Mouse (Mus musculus) kidney, embryonic 16.5 days (tissue): ENCODE measurements around the gene Samd14. TPM values are rescaled to one million over a fixed set of nuclear protein-coding genes. Genes with fewer than 3 reads are reported as not detected.

Experiments
- ATAC-seq: fragments of 200-750 bp; cut with Nextera tagmentation; 2 replicates; pipeline ENCODE4 v1.8.0; 2017; ENCODE audit warnings: moderate TSS enrichment; ENCODE audit not compliant: low FRiP score, low TSS enrichment
- H3K27ac ChIP-seq: fragments of 300-500 bp; sonication (generic); 2 replicates; pipeline ENCODE4 v1.5.1; 2014; ENCODE audit warnings: low read length
- H3K27me3 ChIP-seq: fragments of 300-500 bp; sonication (generic); 2 replicates; pipeline ENCODE4 v1.6.1; 2014; ENCODE audit warnings: low read length, control low read depth, mixed read lengths; ENCODE audit not compliant: insufficient read depth
- H3K36me3 ChIP-seq: fragments of 300-500 bp; sonication (generic); 2 replicates; pipeline ENCODE4 v1.6.1; 2014; ENCODE audit warnings: low read length, control low read depth, mixed read lengths; ENCODE audit not compliant: insufficient read depth
- H3K4me1 ChIP-seq: fragments of 300-500 bp; sonication (generic); 2 replicates; pipeline ENCODE4 v1.6.1; 2014; ENCODE audit warnings: low read length, control low read depth, mixed read lengths; ENCODE audit not compliant: insufficient read depth
- H3K4me2 ChIP-seq: fragments of 300-500 bp; sonication (generic); replicated peaks from 2 replicates; pipeline ENCODE4 v1.6.1; 2014; ENCODE audit warnings: low read depth, low read length
- H3K4me3 ChIP-seq: fragments of 300-500 bp; sonication (generic); 2 replicates; pipeline ENCODE4 v1.5.1; 2014; ENCODE audit warnings: mild to moderate bottlenecking, low read length
- H3K9ac ChIP-seq: fragments of 300-500 bp; sonication (generic); replicated peaks from 2 replicates; pipeline ENCODE4 v1.6.1; 2014; ENCODE audit warnings: low read length
- H3K9me3 ChIP-seq: fragments of 300-500 bp; sonication (generic); 2 replicates; pipeline ENCODE4 v1.6.1; 2016; ENCODE audit warnings: low read length, control low read depth
- WGBS: fragments of 180-500 bp; shearing (Covaris S2); extraction: QIAGEN DNeasy Blood & Tissue Kit; methylation state at CpG from one replicate; pipeline ENCODE4 v1.1.7; 2014; 5-methylcytosine and 5-hydroxymethylcytosine counted together
- polyA plus RNA-seq: library from polyadenylated mRNA; unstranded; fragments of >200 nt; fragmentation: Nextera tagmentation; extraction: Ambion mirVana; gene quantifications from 2 replicates; pipeline ENCODE4 v1.2.1, GENCODE M21; 2015

The Samd14 gene
- polyA plus RNA-seq, 1 experiment from 2014 or later, result 19.2 TPM

DNA sequence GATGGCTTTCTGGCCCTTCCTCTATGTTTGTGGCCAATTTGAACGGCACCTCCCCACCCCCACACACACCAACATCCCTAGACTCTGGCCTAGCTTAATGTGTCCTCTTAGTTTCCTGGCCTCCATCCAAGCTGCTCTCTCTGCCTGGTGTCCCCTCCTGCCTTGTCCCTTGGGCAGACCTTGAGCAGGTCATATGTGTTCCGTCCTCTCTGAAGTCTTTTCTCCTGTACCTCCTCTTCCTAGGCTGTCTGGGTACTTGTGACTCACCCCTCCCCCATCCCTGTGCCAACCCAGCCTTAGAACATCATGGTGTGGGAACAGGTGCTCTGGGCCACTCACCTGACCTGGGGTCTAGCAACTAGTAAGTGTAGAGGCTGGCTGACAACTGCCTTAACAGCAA, 34.7 kb upstream of the Samd14 start:
- Histone ChIP-seq H3K4me1 (no peaks in the 10 kb centered on the region), H3K27ac (no peak overlapping the region), H3K36me3 (no peaks in the 10 kb centered on the region), H3K4me3 (no peak overlapping the region), H3K9me3 (no peaks in the 10 kb centered on the region), H3K4me2 (no peak overlapping the region), H3K9ac (no peak overlapping the region), H3K27me3 (no peaks in the 10 kb centered on the region)
- 60% methylated on average over 2 of the region's 2 CpGs for WGBS
- ATAC-seq, result no peak

DNA sequence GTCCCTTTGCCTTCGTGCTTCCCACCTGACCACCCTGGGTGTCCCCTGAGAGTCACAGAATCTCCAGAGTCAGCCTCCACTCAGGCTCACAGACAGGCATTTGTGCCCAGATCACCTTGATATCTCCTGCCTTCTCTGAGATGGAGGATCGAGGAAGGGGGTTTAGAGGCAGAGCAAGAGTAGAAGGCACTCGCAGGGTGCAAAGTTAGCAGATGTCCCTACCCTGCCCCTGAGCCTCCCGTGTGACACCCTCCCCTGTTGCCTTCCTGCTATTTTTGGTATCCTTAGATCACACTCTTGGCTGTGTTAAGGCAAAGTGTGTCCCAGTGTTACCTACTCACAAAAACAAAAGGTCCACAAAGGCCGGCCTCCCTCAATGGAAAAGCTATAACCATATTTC, 33.5 kb upstream of the Samd14 start, which contains the start of gene Sgca:
TSS of gene Sgca (minus strand) at position 129 of the 400 bp plus-strand sequence.
- Histone ChIP-seq H3K4me1 (no peaks in the 10 kb centered on the region), H3K27ac (no peak within 1 kb of the TSS), H3K4me3 (no peak within 1 kb of the TSS), H3K9me3 (no peaks in the 10 kb centered on the region), H3K36me3 (no peaks in the 10 kb centered on the region), H3K4me2 (no peak within 1 kb of the TSS), H3K27me3 (no peaks in the 10 kb centered on the region), H3K9ac (no peak within 1 kb of the TSS)
- WGBS, result 68% methylated on average over 5 of the region's 5 CpGs
- ATAC-seq, result no peak

DNA sequence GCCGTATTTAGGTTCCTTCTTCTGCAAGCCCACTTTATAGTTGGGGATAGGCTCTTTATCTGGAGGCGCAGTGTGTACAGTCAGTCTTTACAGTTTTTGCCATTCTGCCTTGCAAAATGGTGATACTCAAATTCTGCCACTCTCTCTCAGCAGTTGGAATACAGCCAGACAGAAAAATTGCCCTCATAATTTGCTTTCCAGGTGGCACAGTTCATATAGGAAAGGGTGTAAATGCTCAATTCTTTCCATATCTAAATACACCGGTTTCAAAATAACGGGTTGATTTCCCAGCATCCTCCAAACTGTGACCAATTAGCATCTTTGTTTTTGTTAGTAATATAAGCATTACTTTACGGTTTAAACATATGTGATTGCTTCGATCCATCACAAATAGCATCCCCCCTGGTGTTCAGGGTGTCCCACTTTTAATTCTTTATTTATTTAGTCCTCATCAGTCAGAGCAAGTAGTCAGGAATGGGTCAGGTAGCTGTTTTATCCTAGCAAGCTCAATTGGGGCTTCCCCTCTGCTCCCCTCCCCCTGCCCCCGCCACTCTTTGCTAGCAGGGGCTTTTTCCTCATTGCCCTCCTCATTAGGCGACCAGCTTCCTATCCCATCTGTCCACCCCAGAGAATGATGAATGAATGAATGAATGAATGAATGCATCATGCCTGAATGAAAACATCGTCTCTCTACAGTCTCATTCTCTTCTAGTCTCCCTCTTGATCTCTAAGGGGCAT, 31.3 kb upstream of the Samd14 start:
- Histone ChIP-seq H3K4me2 (peak overlapping the region; percentile 45), H3K36me3 (no peaks in the 10 kb centered on the region), H3K27ac (no peak overlapping the region), H3K9me3 (no peaks in the 10 kb centered on the region), H3K9ac (no peak overlapping the region), H3K4me1 (no peaks in the 10 kb centered on the region), H3K4me3 (no peak overlapping the region), H3K27me3 (no peaks in the 10 kb centered on the region)
- ATAC-seq, result no peak
- WGBS, result 48% methylated on average over 9 of the region's 9 CpGs

DNA sequence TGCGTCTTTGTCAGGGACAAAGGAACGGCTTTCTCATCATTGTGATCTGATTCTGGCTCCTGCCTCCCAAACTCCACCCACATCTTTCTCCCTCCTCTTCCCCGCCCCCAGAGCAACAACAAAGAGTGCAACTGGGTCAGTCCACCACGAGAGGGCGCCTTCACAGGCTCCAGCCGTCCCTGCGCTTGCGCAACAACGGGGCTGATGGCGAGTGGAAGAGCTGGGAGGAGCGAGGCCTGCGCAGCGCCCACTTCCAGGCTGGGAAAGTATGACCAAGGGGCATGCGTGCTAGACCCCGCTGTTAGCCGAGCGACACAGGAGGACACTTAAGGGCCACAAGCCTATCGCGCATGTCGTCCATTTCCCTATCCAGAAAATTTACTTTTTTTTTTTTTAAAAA, 30.7 kb upstream of the Samd14 start:
- WGBS, result 0% methylated on average over 20 of the region's 20 CpGs
- no peaks in the 10 kb centered on the region for H3K36me3 ChIP-seq
- no peaks in the 10 kb centered on the region for H3K4me1 ChIP-seq
- H3K9me3 ChIP-seq, result no peaks in the 10 kb centered on the region
- peak; percentile 95 for ATAC-seq
- H3K4me3 ChIP-seq, result peak overlapping the region; percentile 16
- no peak overlapping the region for H3K27ac ChIP-seq
- peak overlapping the region; percentile 45 for H3K4me2 ChIP-seq
- peak overlapping the region; percentile 9; the same call in 1 of the 2 replicates for H3K9ac ChIP-seq
- no peaks in the 10 kb centered on the region for H3K27me3 ChIP-seq

DNA sequence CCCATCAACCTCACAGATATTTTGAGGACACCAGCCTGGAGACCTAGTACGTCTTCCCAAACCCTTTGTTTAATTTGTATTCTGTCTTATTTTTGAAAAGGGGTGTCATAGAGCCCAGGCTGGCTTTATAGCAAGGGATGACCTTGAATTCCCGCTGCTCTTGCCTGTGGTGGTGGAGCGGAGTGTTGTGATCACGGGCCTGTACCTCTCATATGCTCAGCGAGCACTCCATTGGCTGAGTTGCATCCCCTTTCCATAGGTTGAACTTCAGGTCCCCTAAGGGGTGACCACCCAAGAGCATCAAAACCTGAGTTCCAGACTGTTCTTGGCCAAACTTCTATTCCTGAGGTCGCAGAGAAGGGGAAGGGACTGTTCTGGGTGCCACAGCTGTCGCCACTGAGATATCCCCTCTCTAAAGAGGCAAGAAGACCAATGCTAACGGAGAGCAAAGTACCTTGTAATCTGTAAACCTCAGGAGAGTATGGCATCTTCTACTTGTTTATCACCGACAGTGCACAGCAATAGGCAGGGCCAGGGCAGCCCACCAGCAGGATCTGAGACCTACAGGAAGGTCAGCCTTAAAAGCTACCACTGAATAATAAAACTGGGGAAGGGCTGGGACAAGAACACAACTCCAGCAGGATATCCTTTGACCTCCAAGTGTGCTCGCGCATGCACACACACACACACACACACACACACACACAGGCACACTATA, 30.1 kb upstream of the Samd14 start:
- peak; percentile 24 for ATAC-seq
- Histone ChIP-seq H3K27ac (no peak overlapping the region), H3K9ac (peak overlapping the region; percentile 9), H3K9me3 (no peaks in the 10 kb centered on the region), H3K4me1 (no peaks in the 10 kb centered on the region), H3K27me3 (no peaks in the 10 kb centered on the region), H3K4me2 (peak overlapping the region; percentile 45), H3K4me3 (no peak overlapping the region), H3K36me3 (no peaks in the 10 kb centered on the region)
- WGBS, result 77% methylated on average over 11 of the region's 11 CpGs

DNA sequence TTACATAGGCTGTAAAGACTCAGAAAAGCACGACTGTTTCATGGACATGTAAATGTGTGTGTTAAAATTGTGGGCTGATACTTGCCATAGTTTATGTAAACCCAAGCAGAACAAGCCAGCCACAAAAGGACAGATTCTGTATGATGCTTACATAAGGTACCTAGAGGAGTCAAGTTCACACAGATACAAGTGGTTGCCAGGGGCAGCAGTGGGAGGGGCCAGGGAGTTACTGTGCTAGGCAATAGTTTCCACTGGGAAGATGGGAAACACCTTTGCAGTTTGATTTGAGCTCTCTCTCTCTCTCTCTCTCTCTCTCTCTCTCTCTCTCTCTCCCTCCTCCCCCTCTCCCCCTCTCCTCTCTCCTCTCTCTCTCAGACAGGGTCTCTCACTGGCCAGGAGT, 24.5 kb upstream of the Samd14 start:
- 43% methylated on average over 1 of the region's 1 CpGs for WGBS
- Histone ChIP-seq H3K27me3 (no peaks in the 10 kb centered on the region), H3K27ac (no peak overlapping the region), H3K4me1 (peaks cover 23% of the 10 kb centered on the region), H3K9me3 (no peaks in the 10 kb centered on the region), H3K36me3 (no peaks in the 10 kb centered on the region), H3K9ac (no peak overlapping the region; the same call in 1 of the 2 replicates), H3K4me3 (no peak overlapping the region), H3K4me2 (no peak overlapping the region)
- ATAC-seq, result no peak

DNA sequence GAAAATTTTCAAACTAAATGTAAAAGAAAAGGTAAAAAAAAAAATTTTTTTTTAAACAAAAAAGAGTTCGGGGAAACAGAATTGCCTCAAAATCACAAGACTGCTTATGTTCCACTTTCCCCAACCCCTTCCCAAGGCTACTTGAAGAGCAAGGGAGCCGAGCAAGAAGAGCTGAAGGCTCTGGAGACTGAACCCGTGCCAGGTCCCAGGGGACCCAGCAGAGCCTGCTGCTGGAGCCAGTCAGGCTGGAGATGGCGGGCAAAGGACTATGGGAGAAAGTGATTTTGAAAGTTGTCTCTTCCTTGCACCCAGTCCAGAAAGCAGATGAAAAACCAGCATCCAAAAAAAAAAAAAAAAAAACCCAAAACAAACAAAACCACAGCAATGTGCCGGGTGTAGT, 23.9 kb upstream of the Samd14 start:
- Histone ChIP-seq H3K9me3 (no peaks in the 10 kb centered on the region), H3K4me2 (no peak overlapping the region), H3K27ac (no peak overlapping the region), H3K27me3 (no peaks in the 10 kb centered on the region), H3K4me1 (peaks cover 29% of the 10 kb centered on the region), H3K36me3 (no peaks in the 10 kb centered on the region), H3K4me3 (no peak overlapping the region), H3K9ac (no peak overlapping the region)
- 75% methylated on average over 5 of the region's 5 CpGs for WGBS
- no peak for ATAC-seq

DNA sequence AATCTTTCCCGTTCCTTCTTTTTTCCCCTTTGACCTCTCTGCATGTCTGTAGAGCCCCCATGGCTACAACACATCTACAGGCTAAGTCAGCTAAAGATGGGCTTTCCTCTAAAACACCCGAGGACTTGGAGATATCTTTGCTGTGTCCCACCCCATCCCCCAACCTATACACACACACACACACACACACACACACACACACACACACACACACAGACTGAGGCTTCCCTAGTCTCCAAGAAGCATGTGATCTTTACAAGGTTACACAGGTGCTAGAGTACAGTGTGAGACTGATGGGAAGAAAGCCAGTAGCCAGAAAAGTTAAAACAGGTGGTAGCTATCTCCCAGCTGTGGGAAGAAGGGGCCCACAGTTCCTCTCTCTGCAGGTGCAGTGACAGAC, 23.2 kb upstream of the Samd14 start:
- ATAC-seq, result no peak
- no peaks in the 10 kb centered on the region for H3K36me3 ChIP-seq
- no peak overlapping the region for H3K4me3 ChIP-seq
- H3K27ac ChIP-seq, result no peak overlapping the region
- H3K9me3 ChIP-seq, result no peaks in the 10 kb centered on the region
- H3K27me3 ChIP-seq, result no peaks in the 10 kb centered on the region
- no peak overlapping the region for H3K9ac ChIP-seq
- WGBS, result 71% methylated on average over 2 of the region's 2 CpGs
- no peak overlapping the region for H3K4me2 ChIP-seq
- peaks cover 29% of the 10 kb centered on the region for H3K4me1 ChIP-seq

DNA sequence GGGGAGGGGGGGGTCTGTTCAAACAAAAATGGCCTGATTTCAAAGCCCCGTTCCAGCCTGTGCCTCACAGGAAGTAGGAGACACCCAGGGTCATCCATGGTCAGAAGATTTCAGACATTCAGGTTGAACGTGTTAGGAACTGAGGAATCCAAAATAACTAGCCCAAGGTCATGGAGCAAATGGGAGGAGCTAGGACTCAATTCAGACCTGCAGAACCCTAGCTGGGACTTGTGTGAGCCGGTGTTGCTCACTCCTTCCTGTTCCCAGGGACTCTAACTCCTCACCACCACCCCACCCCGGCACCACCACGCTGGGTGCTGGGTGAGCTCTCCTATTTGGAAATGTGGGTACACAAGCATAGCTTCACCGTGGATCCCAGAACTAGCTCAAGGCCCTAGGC, 22.3 kb upstream of the Samd14 start:
- Histone ChIP-seq H3K27me3 (no peaks in the 10 kb centered on the region), H3K36me3 (no peaks in the 10 kb centered on the region), H3K4me1 (peaks cover 32% of the 10 kb centered on the region), H3K4me2 (no peak overlapping the region), H3K27ac (no peak overlapping the region), H3K9me3 (no peaks in the 10 kb centered on the region), H3K9ac (no peak overlapping the region), H3K4me3 (no peak overlapping the region)
- 42% methylated on average over 6 of the region's 6 CpGs for WGBS
- no peak for ATAC-seq

DNA sequence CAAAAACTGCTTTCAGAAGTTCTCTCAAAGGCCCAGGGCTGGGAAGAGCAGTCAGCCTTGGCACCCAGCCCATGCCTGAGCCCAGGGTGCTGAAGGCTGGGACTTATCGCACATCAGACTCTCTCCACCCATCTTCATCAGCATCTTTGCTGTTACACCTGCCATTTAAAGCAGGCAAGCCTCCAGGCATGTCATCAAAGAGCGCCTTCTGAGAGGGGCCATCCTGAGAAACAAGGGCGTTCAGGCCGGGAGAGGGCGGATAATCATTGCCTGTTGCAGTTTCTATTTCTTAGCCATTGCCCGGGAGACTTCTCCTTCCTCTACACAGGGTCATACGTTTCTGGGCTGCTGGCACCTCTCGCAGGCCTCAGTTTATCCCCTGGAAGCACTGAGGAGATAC, 21.8 kb upstream of the Samd14 start:
- no peak for ATAC-seq
- no peak overlapping the region for H3K4me2 ChIP-seq
- H3K9me3 ChIP-seq, result no peaks in the 10 kb centered on the region
- H3K9ac ChIP-seq, result no peak overlapping the region
- no peak overlapping the region for H3K27ac ChIP-seq
- no peaks in the 10 kb centered on the region for H3K27me3 ChIP-seq
- H3K4me3 ChIP-seq, result no peak overlapping the region
- H3K4me1 ChIP-seq, result peaks cover 37% of the 10 kb centered on the region
- WGBS, result 89% methylated on average over 8 of the region's 8 CpGs
- no peaks in the 10 kb centered on the region for H3K36me3 ChIP-seq
